Mouse (Mus musculus) testis, postnatal 14 days (tissue): ENCODE data around the gene Pdpn.

Experiments used
- DNase-seq: peaks from one replicate; pipeline ENCODE4 v3.0.0; 2021; ENCODE audit warnings: low spot score

Gene Pdpn

DNA sequence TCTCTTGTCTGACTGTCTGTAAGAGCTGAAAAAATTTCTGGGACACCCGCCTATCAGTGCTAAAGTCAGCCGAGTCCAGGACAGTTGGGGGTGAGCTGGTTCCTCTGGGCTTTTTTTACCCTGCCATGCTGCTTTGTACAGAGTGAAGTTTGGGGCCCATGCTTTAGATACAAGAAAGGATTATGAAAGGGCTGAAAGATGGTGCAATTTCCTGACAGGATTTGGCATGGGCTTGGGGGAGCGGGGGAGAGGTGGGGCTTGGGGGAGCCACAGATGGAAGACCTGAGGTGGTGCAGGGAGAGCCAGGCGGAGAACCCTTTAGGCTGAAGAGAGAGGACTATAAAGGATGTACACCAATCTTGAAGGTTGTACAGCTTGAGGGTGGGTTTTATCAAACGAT lies 60.2 kb downstream of the Pdpn start:
- no peak for DNase-seq

DNA sequence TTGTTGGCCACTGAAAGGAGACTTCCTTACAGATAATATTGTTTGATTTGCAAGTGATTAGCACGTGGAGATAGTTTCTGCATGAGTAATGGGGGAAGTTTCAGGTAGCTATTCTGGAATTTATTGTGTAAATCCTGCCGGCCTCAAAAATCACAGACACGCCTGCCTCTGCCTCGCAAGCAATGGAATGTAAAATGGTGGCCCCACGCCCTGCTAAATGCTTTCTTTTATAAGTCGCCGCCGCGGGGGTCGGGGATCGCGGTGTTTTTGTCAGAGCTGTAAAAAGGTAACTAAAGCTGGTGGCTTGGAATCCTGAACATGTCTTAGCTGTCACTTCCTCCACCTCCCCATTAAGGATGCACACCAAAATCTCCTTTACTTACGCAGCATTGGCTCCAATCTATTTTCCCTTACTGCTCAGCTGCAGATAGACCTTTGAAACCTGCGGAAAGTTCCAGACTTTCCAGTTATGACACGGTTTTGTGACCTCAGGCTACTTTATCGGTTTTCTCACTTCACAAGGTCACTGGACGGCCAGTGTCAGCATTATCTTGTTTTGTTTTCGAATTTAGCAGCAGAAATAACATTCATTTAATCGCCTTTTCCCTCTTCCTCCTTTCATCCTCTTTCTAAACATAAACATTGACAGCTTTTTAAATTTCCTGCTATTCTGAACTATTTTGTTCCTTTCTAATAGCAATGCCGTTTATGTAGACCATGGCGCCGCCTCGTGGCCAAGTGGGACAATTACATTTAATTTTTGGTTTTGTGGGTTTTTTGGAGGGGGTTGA lies 60.9 kb downstream of the Pdpn start:
- no peak for DNase-seq

DNA sequence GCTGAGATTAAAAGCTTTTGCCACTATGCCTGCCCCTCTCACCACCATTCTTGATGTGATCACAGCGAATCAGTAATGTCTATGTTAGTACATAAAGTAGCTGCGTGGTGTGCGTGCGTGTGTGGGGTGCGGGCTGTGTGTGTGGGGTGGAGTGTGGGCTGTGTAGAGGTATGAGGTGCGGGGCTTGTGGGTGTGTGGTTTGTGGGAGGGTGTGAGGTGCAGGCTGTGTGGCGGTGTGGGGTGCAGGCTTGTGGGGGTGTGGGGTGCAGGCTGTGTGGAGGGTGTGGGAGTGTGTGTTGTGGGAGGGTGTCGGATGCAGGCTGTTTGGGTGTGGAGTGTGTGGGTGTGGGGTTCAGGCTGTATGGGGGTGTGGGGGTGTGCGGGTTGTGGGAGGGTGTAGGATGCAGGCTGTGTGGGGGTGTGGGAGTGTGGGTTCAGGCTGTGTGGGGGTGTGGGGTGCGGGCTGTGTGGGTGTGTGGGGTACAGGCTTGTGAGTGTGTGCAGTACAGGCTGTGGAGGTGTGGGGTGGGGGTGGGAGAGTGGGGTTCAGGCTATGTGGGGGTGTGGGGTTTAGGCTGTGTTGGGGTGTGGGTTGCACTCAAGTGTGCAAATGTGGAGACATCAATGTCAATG lies 67.5 kb downstream of the Pdpn start:
- DNase-seq, result no peak

DNA sequence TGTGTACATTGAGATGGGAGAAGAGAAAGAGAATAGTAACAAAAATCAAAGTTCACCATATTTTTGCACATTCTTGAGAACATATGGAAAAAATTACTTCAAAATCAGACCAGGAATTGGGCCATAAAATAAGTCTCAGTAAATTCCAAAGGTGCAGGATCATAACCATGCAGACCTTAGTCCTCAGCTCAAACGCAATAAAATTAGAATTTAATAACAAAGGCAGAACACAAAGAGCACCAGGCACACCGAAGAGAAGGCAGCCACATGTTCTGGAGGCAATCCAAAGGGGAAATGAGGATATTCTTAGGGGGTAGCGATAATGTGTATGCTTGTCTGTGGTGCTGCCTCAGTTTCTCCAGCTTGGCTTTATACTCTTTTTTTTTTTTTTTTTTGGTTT lies 68.3 kb downstream of the Pdpn start:
- DNase-seq, result no peak

DNA sequence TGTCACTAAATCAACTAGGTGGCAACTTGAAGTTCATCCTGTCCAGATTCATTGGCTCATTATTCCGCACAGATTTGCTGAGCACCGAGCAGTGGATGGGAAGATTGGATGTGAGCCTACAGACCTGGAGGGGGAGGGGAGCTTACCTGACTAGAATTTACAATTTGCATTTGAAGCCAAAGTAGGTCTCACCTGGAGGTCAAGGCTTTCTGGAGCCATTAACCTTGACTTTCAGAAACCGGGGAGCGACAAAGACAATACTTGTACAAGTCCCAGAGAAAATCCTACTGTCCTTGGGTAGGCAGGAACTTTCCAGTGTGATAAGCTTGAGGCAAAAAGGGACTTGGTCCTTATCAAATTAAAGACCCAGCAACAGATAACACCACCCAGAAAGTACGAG lies 71.4 kb downstream of the Pdpn start:
- no peak for DNase-seq

DNA sequence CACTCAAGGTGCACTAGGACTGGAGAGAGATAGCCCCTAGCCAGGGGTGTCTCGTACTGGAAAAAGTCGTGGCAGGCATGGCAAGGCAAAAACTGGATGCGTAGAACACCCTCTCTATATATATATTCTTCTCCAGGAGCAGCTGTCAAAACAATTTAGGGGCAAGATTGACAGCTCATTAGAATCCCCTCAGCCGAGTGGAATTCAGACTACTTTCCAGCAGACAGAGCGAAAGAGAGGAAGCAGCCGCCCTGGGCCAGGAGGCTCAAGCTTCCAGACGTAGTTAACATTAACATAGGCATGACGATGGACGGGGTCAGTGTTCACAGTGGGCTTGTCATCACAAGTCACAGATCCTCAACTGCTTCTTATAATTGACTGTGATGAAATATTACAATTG lies 73.5 kb downstream of the Pdpn start:
- DNase-seq, result no peak

DNA sequence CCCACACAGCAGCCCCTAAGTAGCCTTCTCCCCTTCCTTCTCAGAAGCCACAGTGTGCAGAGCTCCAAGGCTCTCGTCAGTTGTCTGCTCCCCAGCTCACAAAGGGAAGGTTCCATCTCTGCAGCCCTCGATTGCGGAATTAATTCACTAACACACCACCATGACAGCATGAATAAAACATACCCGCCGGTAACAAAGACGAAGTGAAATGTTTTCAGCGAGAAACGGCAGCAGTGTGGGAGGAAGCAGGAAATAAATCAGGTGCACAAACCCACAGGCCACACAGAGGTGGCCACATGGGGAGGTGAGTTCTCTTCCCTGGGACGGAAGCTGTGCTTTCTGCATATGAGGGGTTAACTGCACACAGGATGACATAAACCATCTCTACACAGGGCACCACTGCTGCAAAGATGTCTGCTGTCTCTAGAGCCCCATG lies 80.0 kb downstream of the Pdpn start:
- no peak for DNase-seq

DNA sequence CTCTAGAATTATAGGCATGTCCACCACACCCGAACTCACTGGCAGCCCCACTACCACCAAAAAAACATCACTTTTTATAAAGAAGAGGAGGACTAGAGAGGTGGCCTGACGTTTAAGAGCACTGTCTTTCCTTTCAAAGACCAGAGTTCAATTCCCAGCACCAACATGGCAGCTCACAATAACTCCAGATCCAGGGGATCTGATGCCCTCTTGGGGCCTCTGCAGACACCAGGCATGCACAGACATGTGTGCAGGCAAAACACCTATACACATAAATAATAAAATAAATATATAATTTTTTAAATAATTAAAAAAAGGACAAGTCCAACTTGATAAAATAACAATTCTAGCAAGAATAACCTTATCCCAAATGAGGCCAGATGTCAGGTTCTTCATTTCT lies 80.5 kb downstream of the Pdpn start:
- no peak for DNase-seq
